Mouse (Mus musculus) left cerebral cortex, adult 11 months (tissue): ENCODE measurements at regions not wholly inside any gene's neighbourhood (a gene's known extent, or its start where the extent isn't known, plus 50 kb on each side); places are given as distances from the start of the nearest gene placed in this dataset.

Source experiments
- DNase-seq: peaks from one replicate; pipeline ENCODE4 v3.0.0; 2022; ENCODE audit warnings: low spot score

GRCm38 (mm10) chr4:48725660-48726348 is 62.5 kb downstream of the Cavin4 start:
- peak; percentile 78 for DNase-seq

GRCm38 (mm10) chr4:48726349-48726835 is 63.1 kb downstream of the Cavin4 start:
- DNase-seq = no peak

- no peak for DNase-seq
Measured at GRCm38 (mm10) chr4:48734854-48735564, 71.7 kb downstream of the Cavin4 start.

- DNase-seq = no peak
Measured at GRCm38 (mm10) chr4:48746237-48746636, 82.9 kb downstream of the Cavin4 start.

GRCm38 (mm10) chr4:48749566-48749965 is 86.3 kb downstream of the Cavin4 start:
- DNase-seq = no peak

GRCm38 (mm10) chr4:48750087-48750486 is 86.8 kb downstream of the Cavin4 start:
- no peak for DNase-seq

- peak; percentile 74 for DNase-seq
Measured at GRCm38 (mm10) chr4:48754466-48755171, 91.3 kb downstream of the Cavin4 start.

GRCm38 (mm10) chr4:48760625-48761024 is 97.3 kb downstream of the Cavin4 start:
- DNase-seq = no peak

- no peak for DNase-seq
Measured at GRCm38 (mm10) chr4:48766458-48766857, 103.1 kb downstream of the Cavin4 start.

- no peak for DNase-seq
Measured at GRCm38 (mm10) chr4:48770403-48770953, 107.2 kb downstream of the Cavin4 start.

GRCm38 (mm10) chr4:48770954-48771665 is 107.8 kb downstream of the Cavin4 start:
- peak; percentile 44 for DNase-seq

- DNase-seq = no peak
Measured at GRCm38 (mm10) chr4:48771836-48772235, 108.5 kb downstream of the Cavin4 start.

- peak; percentile 36 for DNase-seq
Measured at GRCm38 (mm10) chr4:48779202-48779905, 116.0 kb downstream of the Cavin4 start.

GRCm38 (mm10) chr4:48779955-48780354 is 116.6 kb downstream of the Cavin4 start:
- DNase-seq = no peak

- no peak for DNase-seq
Measured at GRCm38 (mm10) chr4:48781099-48781498, 117.8 kb downstream of the Cavin4 start.

- no peak for DNase-seq
Measured at GRCm38 (mm10) chr4:48782686-48783085, 119.4 kb downstream of the Cavin4 start.

GRCm38 (mm10) chr4:48791096-48791495 is 127.8 kb downstream of the Cavin4 start:
- DNase-seq = no peak

GRCm38 (mm10) chr4:48803777-48804176 is 140.5 kb downstream of the Cavin4 start:
- DNase-seq = no peak

GRCm38 (mm10) chr4:48808571-48808970 is 145.3 kb downstream of the Cavin4 start:
- no peak for DNase-seq

- no peak for DNase-seq
Measured at GRCm38 (mm10) chr4:48833718-48834117, 170.4 kb downstream of the Cavin4 start.

GRCm38 (mm10) chr4:48842777-48843214 is 179.5 kb downstream of the Cavin4 start:
- no peak for DNase-seq
